Mouse (Mus musculus) hematopoietic stem cell, adult 5-6 weeks (primary cell): ENCODE results near the gene Ttll9. TPM values are rescaled to one million over a fixed set of nuclear protein-coding genes. Genes with fewer than 3 reads are reported as not detected.
A peak's percentile ranks its signal among the peaks of the same experiment; 100 is the strongest.

Experiments
- ATAC-seq, 2 experiments: fragments of 125-278 bp in 1 of 2; replicated peaks in 1 of 2; 2 replicates each; pipeline ENCODE4 v1.8.0; 2016 to 2017; ENCODE audit warnings: inconsistent platforms in 2 of 2, mild to moderate bottlenecking in 2 of 2, moderate number of reproducible peaks in 2 of 2, low read depth in 1 of 2, moderate TSS enrichment in 1 of 2; ENCODE audit not compliant: low FRiP score in 2 of 2, poor library complexity in 2 of 2, severe bottlenecking in 2 of 2, insufficient read depth in 1 of 2, low TSS enrichment in 1 of 2
- total RNA-seq: library from RNA; stranded (forward); fragments of 172-1452, 232-1000 nt; gene quantifications from 2 replicates; pipeline ENCODE4 v1.2.3, GENCODE M21; 2017

The Ttll9 gene
- total RNA-seq, 1 experiment from 2014 or later: not detected

- no peak for ATAC-seq
Measured at GRCm38 (mm10) chr2:153031126-153032082, 69.1 kb downstream of the Ttll9 start, which contains the start of gene Xkr7. Gene Xkr7 (plus strand): TSS chr2:153031852.

- peak; percentile 86 to 95 for ATAC-seq
Measured at GRCm38 (mm10) chr2:153032083-153032842, 70.0 kb downstream of the Ttll9 start.

GRCm38 (mm10) chr2:153032973-153033372 lies 70.7 kb downstream of the Ttll9 start:
- no peak for ATAC-seq

- ATAC-seq: no peak
Measured at GRCm38 (mm10) chr2:153033545-153034230, 71.4 kb downstream of the Ttll9 start.

- no peak for ATAC-seq
Measured at GRCm38 (mm10) chr2:153036690-153037089, 74.4 kb downstream of the Ttll9 start.

GRCm38 (mm10) chr2:153043886-153044285 lies 81.6 kb downstream of the Ttll9 start:
- no peak for ATAC-seq

- peak; percentile 19 to 30; a peak in 1 of 4 replicates for ATAC-seq
Measured at GRCm38 (mm10) chr2:153045884-153046299, 83.6 kb downstream of the Ttll9 start.

GRCm38 (mm10) chr2:153047828-153048465 lies 85.7 kb downstream of the Ttll9 start:
- ATAC-seq: 0 out of 4 replicates have a peak, but pooled peaks of 1 of the 2 experiments have one; percentile 29

- peak; percentile 54 to 60 for ATAC-seq
Measured at GRCm38 (mm10) chr2:153049288-153049996, 87.2 kb downstream of the Ttll9 start.

- no peak for ATAC-seq
Measured at GRCm38 (mm10) chr2:153049997-153050358, 87.7 kb downstream of the Ttll9 start.

GRCm38 (mm10) chr2:153051095-153051494 lies 88.8 kb downstream of the Ttll9 start:
- no peak for ATAC-seq

GRCm38 (mm10) chr2:153051537-153051936 lies 89.3 kb downstream of the Ttll9 start:
- no peak for ATAC-seq

GRCm38 (mm10) chr2:153052700-153053351 lies 90.5 kb downstream of the Ttll9 start:
- peak; percentile 34 to 40; a peak in 3 of 4 replicates for ATAC-seq

- no peak for ATAC-seq
Measured at GRCm38 (mm10) chr2:153053896-153054295, 91.6 kb downstream of the Ttll9 start.

- ATAC-seq: no peak
Measured at GRCm38 (mm10) chr2:153055270-153055920, 93.1 kb downstream of the Ttll9 start.
